Mouse (Mus musculus) cortical plate, adult 2 months (tissue): ENCODE results near the gene Eaf2.

Source experiments
- CTCF ChIP-seq: fragments of 200-500 bp; IDR thresholded peaks from 2 replicates; pipeline ENCODE4 v1.5.1; 2011; ENCODE audit warnings: mild to moderate bottlenecking, control low read depth, low read length; ENCODE audit not compliant: insufficient read depth; ENCODE audit errors: extremely low read depth
- POLR2A ChIP-seq: fragments of 200-500 bp; IDR thresholded peaks from 2 replicates; pipeline ENCODE4 v1.6.1; 2011; ENCODE audit warnings: mild to moderate bottlenecking, low read length, control low read depth; ENCODE audit not compliant: insufficient read depth; ENCODE audit errors: extremely low read depth

- no peak for TF ChIP-seq POLR2A
- TF ChIP-seq CTCF, result no peak
Observed at GRCm38 (mm10) chr16:36775658-36776057, 99.1 kb downstream of the Eaf2 start.
